Mouse (Mus musculus) stomach, postnatal 0 days (tissue): Measurements from ENCODE around the gene Mb.

Source experiments
- CTCF ChIP-seq: IDR thresholded peaks from 2 replicates; pipeline ENCODE4 v1.5.1; 2016; ENCODE audit warnings: antibody characterized with exemption, low read depth, mild to moderate bottlenecking, moderate library complexity
- EP300 ChIP-seq: optimal IDR thresholded peaks from 2 replicates; pipeline ENCODE3; 2016; ENCODE audit warnings: antibody characterized with exemption

DNA sequence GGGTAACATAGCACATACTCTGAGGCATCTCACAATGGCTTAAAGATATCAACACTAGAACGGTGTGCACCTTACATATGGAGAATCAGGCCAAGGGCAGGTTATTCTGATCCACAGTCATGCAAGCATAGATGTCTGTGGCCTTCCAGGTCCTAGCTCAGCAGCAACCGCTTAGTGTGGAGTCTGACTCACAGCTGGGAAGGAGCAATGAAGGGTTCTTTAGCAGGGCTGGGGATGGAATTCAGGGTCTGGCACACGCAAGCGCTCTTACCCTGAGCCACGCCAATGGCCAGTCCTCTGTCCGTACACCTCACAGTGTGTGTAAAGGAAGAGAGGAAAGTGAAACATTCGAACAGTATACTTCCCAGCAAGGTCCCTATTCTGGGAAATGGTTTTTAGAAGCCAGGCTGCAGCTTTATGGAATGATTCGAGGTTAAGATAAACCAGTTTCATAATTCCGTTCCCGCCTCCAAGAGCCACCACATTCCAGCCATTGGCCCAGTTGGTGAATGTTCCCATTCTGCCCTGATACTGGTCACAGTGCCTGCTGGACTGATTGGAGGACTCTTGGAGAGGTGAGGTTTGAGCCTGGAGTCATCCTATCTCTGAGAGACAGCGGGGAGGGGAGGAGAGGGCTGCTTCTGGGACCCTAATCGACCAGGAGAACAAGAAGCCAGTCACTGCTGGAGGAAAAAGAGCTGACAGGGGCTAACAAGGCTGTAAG, 5.7 kb downstream of the Mb start, which contains the start of gene Apol6:
- TF ChIP-seq CTCF (no peak), EP300 (no peak)
